Mouse (Mus musculus) activated CD4-positive, CD25-positive, alpha-beta regulatory T cell, adult 9 weeks (primary cell): ENCODE results near the gene Ugt2b34. TPM values are rescaled to one million over a fixed set of nuclear protein-coding genes. Genes with fewer than 3 reads are reported as not detected.

Source experiments
- polyA plus RNA-seq: library from polyadenylated mRNA; unstranded; fragments of 100-300 nt; shearing (Covaris generic); gene quantifications from one replicate; pipeline ENCODE4 v1.2.1, GENCODE M21; 2017

The Ugt2b34 gene
- polyA plus RNA-seq, result not detected

DNA sequence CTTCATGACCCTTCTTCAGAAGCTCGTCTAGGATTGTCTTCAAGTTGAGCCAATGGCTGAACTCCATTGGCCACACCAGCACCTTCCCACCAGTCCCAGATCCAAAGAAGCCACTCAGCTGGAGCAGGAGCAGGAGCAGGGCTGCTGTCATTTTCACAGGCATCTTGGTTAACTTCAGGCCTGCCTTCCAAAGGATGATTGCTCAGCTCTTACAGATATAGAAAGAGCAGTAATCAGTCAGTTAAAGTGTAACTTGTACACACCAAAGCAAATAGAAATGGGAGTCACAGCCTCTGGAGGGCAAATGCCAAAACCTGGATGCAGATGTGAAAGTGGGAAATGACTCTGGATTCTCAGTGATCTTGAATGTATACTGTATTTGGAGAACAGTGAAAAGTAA, at the start of gene Ugt2b34:
Ugt2b34 (minus strand) TSS at position 180 of the 400 bp plus-strand sequence.

DNA sequence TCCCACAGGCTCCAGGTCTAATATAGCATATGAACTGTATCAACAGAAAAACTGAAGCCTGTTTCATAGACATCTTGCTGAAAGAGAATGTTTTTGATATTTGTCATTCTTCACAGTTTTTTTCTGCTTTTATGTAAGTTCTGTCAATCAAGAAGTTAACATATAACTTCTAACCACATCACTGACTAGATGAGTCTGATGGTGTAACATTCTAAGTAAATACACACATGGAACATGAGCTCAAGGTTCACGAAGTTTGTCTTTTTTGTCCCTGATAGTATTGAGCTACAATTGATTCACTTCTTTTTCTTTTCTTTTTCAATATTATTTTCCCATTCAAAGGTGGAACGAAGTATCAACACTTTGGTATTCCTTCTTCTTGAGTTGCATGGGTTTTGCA, 19.7 kb upstream of the Ugt2b34 start, which contains the start of gene Ugt2b1:
Ugt2b1 (minus strand) TSS at position 105 of the 400 bp plus-strand sequence.

Other genes starting within 250 kb of the Ugt2b34 start
- not detected for gene Tmprss11b, start 230.6 kb downstream of the Ugt2b34 start, polyA plus RNA-seq
- not detected for gene Tmprss11e, start 161.1 kb downstream of the Ugt2b34 start, polyA plus RNA-seq
- 25.4 TPM for gene Ythdc1, start 102.7 kb downstream of the Ugt2b34 start, polyA plus RNA-seq
- gene Ugt2b1, start 19.6 kb upstream of the Ugt2b34 start, polyA plus RNA-seq, result not detected
- not detected for gene Ugt2b35, start 93.9 kb upstream of the Ugt2b34 start, polyA plus RNA-seq
- gene Ugt2b36, start 185.6 kb upstream of the Ugt2b34 start, polyA plus RNA-seq, result not detected
- gene Ugt2b5, start 233.4 kb upstream of the Ugt2b34 start, polyA plus RNA-seq, result not detected